Mouse (Mus musculus) testis, adult 2 months (tissue): Measurements from ENCODE around the gene Prr12.

Source experiments
- CTCF ChIP-seq: fragments of 200-500 bp; IDR thresholded peaks from 2 replicates; pipeline ENCODE4 v1.5.1; 2012; ENCODE audit warnings: low read depth, mild to moderate bottlenecking, inconsistent platforms, low read length, moderate library complexity; ENCODE audit not compliant: control insufficient read depth, insufficient read depth, insufficient replicate concordance
- POLR2A ChIP-seq: fragments of 200-500 bp; IDR thresholded peaks from 2 replicates; pipeline ENCODE4 v1.6.1; 2012; ENCODE audit warnings: low read depth, mild to moderate bottlenecking, inconsistent platforms, low read length, moderate library complexity; ENCODE audit not compliant: control insufficient read depth

GRCm38 (mm10) chr7:45073949-45074348, 21.3 kb upstream of the Prr12 start:
- TF ChIP-seq POLR2A, result no peak
- TF ChIP-seq CTCF, result no peak
